In genomic region chr10:67458447-67459272, GRCm38 (mm10) we compare ENCODE assay signal across 9 mouse cellular contexts.
DNase-seq lines count a peak whose midpoint lies in the region; ATAC-seq lines count a peak whose summit lies in the region.
"Had no signal": no experiment of that assay in that cellular context is flagged by ENCODE, and none has a peak within 500 bp of the region (broad histone marks: within the 10 kb centered on the region; RNA-seq: fewer than 3 reads in every experiment).

No protein-coding gene starts in this region.

- H3K9ac ChIP-seq in forebrain, embryonic 11.5 days (ENCODE audit: low read length), result no peak overlapping the region
- H3K9ac ChIP-seq in midbrain, embryonic 13.5 days (replicated peaks), result 0 out of 2 replicates have a peak overlapping the region, but pooled peaks have one; percentile 28

- no peak overlapping the region for H3K4me3 ChIP-seq in forebrain, embryonic 11.5 days (ENCODE audit: low read depth, low read length)
- H3K4me3 ChIP-seq in midbrain, embryonic 13.5 days (replicated peaks), result no peak overlapping the region; the same call in 1 of the 2 replicates
- H3K4me3 ChIP-seq: megakaryocyte, embryonic 14.5 days had no signal

- no peaks in the 10 kb centered on the region; the same call in 1 of the 2 replicates for H3K27me3 ChIP-seq in forebrain, embryonic 11.5 days (ENCODE audit: control insufficient read depth, insufficient read depth, low read length)
- no peaks in the 10 kb centered on the region for H3K27me3 ChIP-seq in midbrain, embryonic 13.5 days
- H3K27me3 ChIP-seq: megakaryocyte, embryonic 14.5 days had no signal

- no peak for ATAC-seq in forebrain, embryonic 11.5 days (replicated peaks; ENCODE audit: low FRiP score)
- 0 out of 2 replicates have a peak, but pooled peaks have one; percentile 37 for ATAC-seq in midbrain, embryonic 13.5 days
- no peak for ATAC-seq in megakaryocyte progenitor cell, adult 5-6 weeks (replicated peaks; ENCODE audit: poor library complexity)

- H3K4me2 ChIP-seq in forebrain, embryonic 11.5 days (ENCODE audit: low read depth, low read length, severe bottlenecking), result peak overlapping the region; percentile 16; the same call in 1 of the 2 replicates
- peak overlapping the region; percentile 42 for H3K4me2 ChIP-seq in midbrain, embryonic 13.5 days (replicated peaks)

- no peaks in the 10 kb centered on the region for H3K36me3 ChIP-seq in forebrain, embryonic 11.5 days (ENCODE audit: control insufficient read depth, insufficient read depth, low read length)
- no peaks in the 10 kb centered on the region for H3K36me3 ChIP-seq in midbrain, embryonic 13.5 days

- DNase-seq in lung, postnatal 36 days, result peak; percentile 7
- DNase-seq in lung, postnatal 4 days, result no peak
- DNase-seq in ZHBTc4 (ENCODE audit: low read depth, low spot score), result peak; percentile 88
- no peak for DNase-seq in forebrain, embryonic 11.5 days (ENCODE audit: low spot score)
- no peak for DNase-seq in spleen, adult 18-20 months

- WGBS in forebrain, embryonic 11.5 days, result 31% methylated on average over 22 of the region's 22 CpGs
- WGBS in midbrain, embryonic 13.5 days, result 32% methylated on average over 22 of the region's 22 CpGs

- H3K9me3 ChIP-seq in forebrain, embryonic 11.5 days (ENCODE audit: control insufficient read depth, low read length), result no peaks in the 10 kb centered on the region
- peaks cover 2% of the 10 kb centered on the region; the same call in 1 of the 2 replicates for H3K9me3 ChIP-seq in midbrain, embryonic 13.5 days

- no peak overlapping the region for H3K27ac ChIP-seq in forebrain, embryonic 11.5 days (ENCODE audit: low read depth, low read length)
- no peak overlapping the region for H3K27ac ChIP-seq in midbrain, embryonic 13.5 days
- H3K27ac ChIP-seq: kidney, postnatal 0 days had no signal

- H3K4me1 ChIP-seq in forebrain, embryonic 11.5 days (replicated peaks; ENCODE audit: control insufficient read depth, insufficient read depth, low read length), result no peaks in the 10 kb centered on the region
- 0 out of 2 replicates have a peak, but pooled peaks cover 3% of the 10 kb centered on the region for H3K4me1 ChIP-seq in midbrain, embryonic 13.5 days (replicated peaks)
- H3K4me1 ChIP-seq: megakaryocyte, embryonic 14.5 days had no signal

Comparison
In these comparisons a context has a peak if more than half of its experiments do, and no peak if none do; other contexts are left out.
1. DNase-seq: peak in lung, postnatal 36 days (single experiment) and ZHBTc4 (single experiment); none in lung, postnatal 4 days (0 of 2), forebrain, embryonic 11.5 days (single experiment) and spleen, adult 18-20 months (0 of 2).